Mouse (Mus musculus) lung, adult 2 months (tissue): ENCODE measurements around the gene Pkp4.

ENCODE experiments used
- CTCF ChIP-seq: fragments of 200-500 bp; IDR thresholded peaks from 2 replicates; pipeline ENCODE4 v1.5.1; 2011; ENCODE audit warnings: mild to moderate bottlenecking, low read length, control low read depth; ENCODE audit not compliant: insufficient read depth
- POLR2A ChIP-seq: fragments of 200-500 bp; IDR thresholded peaks from 2 replicates; pipeline ENCODE4 v1.6.1; 2011; ENCODE audit warnings: low read depth, mild to moderate bottlenecking, control low read depth, low read length, borderline replicate concordance; ENCODE audit errors: extremely low read depth

GRCm38 (mm10) chr2:59199476-59199976 lies 38.9 kb downstream of the Pkp4 start:
- no peak for TF ChIP-seq POLR2A
- TF ChIP-seq CTCF, result no peak
